Mouse (Mus musculus): Measurements from ENCODE around the gene 2900026A02Rik.

Gene 2900026A02Rik

GRCm38 (mm10) chr5:113150871-113151553 is 70.0 kb downstream of the 2900026A02Rik start:
- ChIA-PET CTCF (interaction anchor here in 3 of 4 experiments (0.6 to 5.2 kb wide), 10 partner anchors 13 to 78 kb away, joined by 3 to 101 read pairs (median 6); partner anchors contain the start of gene Tmem211 (in 1 of the 3)), POLR2A (interaction anchor here in 2 of 4 experiments (0.7 to 3.9 kb wide), 11 partner anchors 12 to 590 kb away, joined by 3 to 25 read pairs (median 3); no protein-coding TSS in a partner anchor)

- ChIA-PET CTCF (interaction anchor here in 3 of 4 experiments (0.6 to 1.5 kb wide), 6 partner anchors 20 to 71 kb away, joined by 3 to 7 read pairs (median 4); no protein-coding TSS in a partner anchor), POLR2A (no interaction called here)
Measured at GRCm38 (mm10) chr5:113149052-113149451, 72.0 kb downstream of the 2900026A02Rik start.

GRCm38 (mm10) chr5:113147994-113148471 is 73.0 kb downstream of the 2900026A02Rik start:
- CTCF ChIA-PET = interaction anchor here in 2 of 4 experiments (0.8 to 1.2 kb wide), 2 partner anchors 26 to 48 kb away, joined by 4 read pairs; no protein-coding TSS in a partner anchor
- POLR2A ChIA-PET = interaction anchor here in 1 of 4 experiments (0.9 to 1.7 kb wide), 3 partner anchors 11 to 34 kb away, joined by 3 to 7 read pairs (median 3); no protein-coding TSS in a partner anchor

- CTCF ChIA-PET = interaction anchor here in 2 of 4 experiments (1.1 to 1.8 kb wide), 5 partner anchors 8 to 47 kb away, joined by 4 to 7 read pairs (median 4); no protein-coding TSS in a partner anchor
- POLR2A ChIA-PET = no interaction called here
Measured at GRCm38 (mm10) chr5:113146656-113147055, 74.4 kb downstream of the 2900026A02Rik start.

- POLR2A ChIA-PET = interaction anchor here in 1 of 4 experiments (1.0 kb wide), 1 partner anchor 20 kb away, joined by 3 read pairs; no protein-coding TSS in a partner anchor
- CTCF ChIA-PET = interaction anchor here in 1 of 4 experiments (1.5 kb wide), 1 partner anchor 45 kb away, joined by 4 read pairs; no protein-coding TSS in a partner anchor
Measured at GRCm38 (mm10) chr5:113145171-113145570, 75.9 kb downstream of the 2900026A02Rik start.

GRCm38 (mm10) chr5:113142486-113142885 is 78.5 kb downstream of the 2900026A02Rik start:
- CTCF ChIA-PET = interaction anchor here (0.9 to 6.5 kb wide), 7 partner anchors 11 to 272 kb away, joined by 3 to 33 read pairs (median 7); partner anchors contain the start of gene Tmem211 (in 1 of the 4)
- POLR2A ChIA-PET = interaction anchor here in 1 of 4 experiments (1.5 to 1.9 kb wide), 2 partner anchors 10 to 26 kb away, joined by 3 to 6 read pairs; no protein-coding TSS in a partner anchor

GRCm38 (mm10) chr5:113142018-113142417 is 79.0 kb downstream of the 2900026A02Rik start:
- POLR2A ChIA-PET = interaction anchor here in 1 of 4 experiments (1.9 kb wide), 1 partner anchor 9 kb away, joined by 6 read pairs; no protein-coding TSS in a partner anchor
- CTCF ChIA-PET = interaction anchor here in 3 of 4 experiments (1.6 to 6.5 kb wide), 4 partner anchors 13 to 271 kb away, joined by 4 to 33 read pairs (median 10); no protein-coding TSS in a partner anchor

GRCm38 (mm10) chr5:113140872-113141271 is 80.2 kb downstream of the 2900026A02Rik start:
- POLR2A ChIA-PET = interaction anchor here in 2 of 4 experiments (0.7 to 2.9 kb wide), 3 partner anchors 11 to 14 kb away, joined by 3 to 20 read pairs (median 5); no protein-coding TSS in a partner anchor
- CTCF ChIA-PET = interaction anchor here (0.6 to 6.5 kb wide), 11 partner anchors 14 to 1158 kb away, joined by 3 to 33 read pairs (median 4); partner anchors contain the start of gene Tmem211 (in 1 of the 4)

GRCm38 (mm10) chr5:113140051-113140450 is 81.0 kb downstream of the 2900026A02Rik start:
- POLR2A ChIA-PET = interaction anchor here in 2 of 4 experiments (1.6 to 2.9 kb wide), 3 partner anchors 12 to 15 kb away, joined by 5 to 20 read pairs (median 7); no protein-coding TSS in a partner anchor
- CTCF ChIA-PET = interaction anchor here in 3 of 4 experiments (1.1 to 6.5 kb wide), 7 partner anchors 14 to 87 kb away, joined by 3 to 33 read pairs (median 5); partner anchors contain the start of gene Tmem211 (in 1 of the 3)

GRCm38 (mm10) chr5:113139064-113139726 is 81.8 kb downstream of the 2900026A02Rik start:
- ChIA-PET CTCF (interaction anchor here (0.6 to 6.5 kb wide), 20 partner anchors 12 to 1060 kb away, joined by 3 to 33 read pairs (median 3); partner anchors contain the start of gene Tmem211 (in 1 of the 4)), POLR2A (interaction anchor here in 2 of 4 experiments (1.0 to 2.9 kb wide), 6 partner anchors 10 to 23 kb away, joined by 3 to 20 read pairs (median 4); no protein-coding TSS in a partner anchor)

- CTCF ChIA-PET = interaction anchor here (0.6 to 6.5 kb wide), 23 partner anchors 11 to 1060 kb away, joined by 3 to 33 read pairs (median 4); partner anchors contain the start of gene Tmem211 (in 1 of the 4)
- POLR2A ChIA-PET = interaction anchor here in 3 of 4 experiments (0.6 to 2.9 kb wide), 10 partner anchors 9 to 735 kb away, joined by 3 to 20 read pairs (median 4); no protein-coding TSS in a partner anchor
Measured at GRCm38 (mm10) chr5:113138319-113139063, 82.5 kb downstream of the 2900026A02Rik start.

GRCm38 (mm10) chr5:113137691-113138318 is 83.2 kb downstream of the 2900026A02Rik start:
- ChIA-PET POLR2A (interaction anchor here in 3 of 4 experiments (0.6 to 2.9 kb wide), 9 partner anchors 10 to 736 kb away, joined by 3 to 20 read pairs (median 5); no protein-coding TSS in a partner anchor), CTCF (interaction anchor here in 3 of 4 experiments (0.6 to 6.5 kb wide), 20 partner anchors 10 to 567 kb away, joined by 3 to 33 read pairs (median 4); no protein-coding TSS in a partner anchor)

GRCm38 (mm10) chr5:113136951-113137487 is 84.0 kb downstream of the 2900026A02Rik start:
- ChIA-PET CTCF (interaction anchor here (0.6 to 6.5 kb wide), 18 partner anchors 14 to 566 kb away, joined by 3 to 33 read pairs (median 4); no protein-coding TSS in a partner anchor), POLR2A (interaction anchor here in 2 of 4 experiments (0.5 to 2.0 kb wide), 13 partner anchors 9 to 584 kb away, joined by 3 to 7 read pairs (median 3); partner anchors contain the start of gene Tmem211 (in 1 of the 2))

- ChIA-PET POLR2A (interaction anchor here in 1 of 4 experiments (0.6 to 1.5 kb wide), 2 partner anchors 31 to 445 kb away, joined by 3 read pairs; no protein-coding TSS in a partner anchor), CTCF (no interaction called here)
Measured at GRCm38 (mm10) chr5:113135513-113135912, 85.5 kb downstream of the 2900026A02Rik start.

GRCm38 (mm10) chr5:113133722-113134710 is 87.0 kb downstream of the 2900026A02Rik start:
- POLR2A ChIA-PET = interaction anchor here in 2 of 4 experiments (0.6 to 1.9 kb wide), 7 partner anchors 9 to 46 kb away, joined by 3 to 6 read pairs (median 3); no protein-coding TSS in a partner anchor

More at GRCm38 (mm10) chr5:113133722-113134710, 87.0 kb downstream of the 2900026A02Rik start:
- CTCF ChIA-PET = interaction anchor here in 3 of 4 experiments (0.6 to 1.8 kb wide), 7 partner anchors 12 to 46 kb away, joined by 3 to 10 read pairs (median 5); no protein-coding TSS in a partner anchor
